Mouse (Mus musculus): Measurements from ENCODE around the gene Eno2. TPM values are rescaled to one million over a fixed set of nuclear protein-coding genes. Genes with fewer than 3 reads are reported as not detected.

Gene Eno2
- polyA plus RNA-seq, 1 experiment from 2014 or later = 210 TPM

- H3K9ac ChIP-seq (ENCODE audit: low read depth, low read length) = peak within 1 kb of the TSS; percentile 93
- no peaks in the 10 kb centered on the region for H3K27me3 ChIP-seq (replicated peaks; ENCODE audit: control insufficient read depth, insufficient read depth, low read length)
- H3K4me2 ChIP-seq (ENCODE audit: low read length) = peak within 1 kb of the TSS; percentile 95
- peaks cover 30% of the 10 kb centered on the region for H3K4me1 ChIP-seq (ENCODE audit: control insufficient read depth, insufficient read depth, low read depth, low read length)
- peak within 1 kb of the TSS; percentile 92 for H3K4me3 ChIP-seq (ENCODE audit: low read length)
- WGBS = under 1% methylated on average over 53 of the region's 76 CpGs
- peaks cover 19% of the 10 kb centered on the region for H3K36me3 ChIP-seq (ENCODE audit: control insufficient read depth, insufficient read depth, low read length)
- peak within 1 kb of the TSS; percentile 87 for H3K27ac ChIP-seq (ENCODE audit: low read depth, low read length)
- peak; percentile 97 for ATAC-seq
- no peaks in the 10 kb centered on the region for H3K9me3 ChIP-seq (ENCODE audit: control insufficient read depth, low read length)
Observed at GRCm38 (mm10) chr6:124711824-124712782, 57.4 kb downstream of the Eno2 start, which contains the start of the genes Emg1 and Phb2. Gene Emg1, minus strand, starts transcription at chr6:124712178. Gene Phb2, plus strand, starts transcription at chr6:124712336.

MicroRNAs encoded within 50 kb of the gene (microRNA counts, 519-probe panel; counts per million panel counts)
- microRNA mmu-miR-141 (855 counts per million, percentile 4 among the panel's probes with 10 or more counts), microRNA mmu-miR-200c (1,977 counts per million, percentile 27 among the panel's probes with 10 or more counts)

Small RNAs within 50 kb of the gene (microRNA-seq; reads per million reads assigned to microRNA genes)
- 9.6 reads per million, percentile 26 among the genes with 10 or more reads in this experiment for gene Mir141
- 46.7 reads per million, percentile 39 among the genes with 10 or more reads in this experiment for gene Mir200c

Other genes starting within 250 kb of the Eno2 start
- gene C1s1, start 227.3 kb downstream of the Eno2 start, polyA plus RNA-seq (2015; fragmentation: Nextera tagmentation; extraction: Ambion mirVana) = 0.49 and 1.3 TPM in 2 replicates
- 0.09 TPM in 1 of 2 replicates, not detected in the other for gene C1rb, start 199.4 kb downstream of the Eno2 start, polyA plus RNA-seq (2015; fragmentation: Nextera tagmentation; extraction: Ambion mirVana)
- gene C1s2, start 133.6 kb downstream of the Eno2 start, polyA plus RNA-seq (2015; fragmentation: Nextera tagmentation; extraction: Ambion mirVana) = 0.10 TPM in 1 of 2 replicates, not detected in the other
- gene Lpcat3, start 106.6 kb downstream of the Eno2 start, polyA plus RNA-seq (2015; fragmentation: Nextera tagmentation; extraction: Ambion mirVana) = 51.1 and 53.7 TPM in 2 replicates
- 104 and 108 TPM in 2 replicates for gene Emg1, start 57.5 kb downstream of the Eno2 start, polyA plus RNA-seq (2015; fragmentation: Nextera tagmentation; extraction: Ambion mirVana)
- gene Phb2, start 57.3 kb downstream of the Eno2 start, polyA plus RNA-seq (2015; fragmentation: Nextera tagmentation; extraction: Ambion mirVana) = 249 and 250 TPM in 2 replicates
- gene Ptpn6, start 31.0 kb downstream of the Eno2 start, polyA plus RNA-seq (2015; fragmentation: Nextera tagmentation; extraction: Ambion mirVana) = 4.8 and 4.9 TPM in 2 replicates
- 587 and 645 TPM in 2 replicates for gene Grcc10, start 28.3 kb downstream of the Eno2 start, polyA plus RNA-seq (2015; fragmentation: Nextera tagmentation; extraction: Ambion mirVana)
- gene Gm45234, start 13.7 kb downstream of the Eno2 start, polyA plus RNA-seq (2015; fragmentation: Nextera tagmentation; extraction: Ambion mirVana) = not detected in 2 replicates
- gene Atn1, start 13.1 kb downstream of the Eno2 start, polyA plus RNA-seq (2015; fragmentation: Nextera tagmentation; extraction: Ambion mirVana) = 24.7 and 28.5 TPM in 2 replicates
- 4.0 and 5.3 TPM in 2 replicates for gene Lrrc23, start 10.1 kb upstream of the Eno2 start, polyA plus RNA-seq (2015; fragmentation: Nextera tagmentation; extraction: Ambion mirVana)
- gene Spsb2, start 39.0 kb upstream of the Eno2 start, polyA plus RNA-seq (2015; fragmentation: Nextera tagmentation; extraction: Ambion mirVana) = 9.2 and 10.3 TPM in 2 replicates
- 544 and 601 TPM in 2 replicates for gene Tpi1, start 44.6 kb upstream of the Eno2 start, polyA plus RNA-seq (2015; fragmentation: Nextera tagmentation; extraction: Ambion mirVana)
- gene Usp5, start 59.8 kb upstream of the Eno2 start, polyA plus RNA-seq (2015; fragmentation: Nextera tagmentation; extraction: Ambion mirVana) = 220 and 232 TPM in 2 replicates
- 34.2 and 38.5 TPM in 2 replicates for gene Cdca3, start 59.9 kb upstream of the Eno2 start, polyA plus RNA-seq (2015; fragmentation: Nextera tagmentation; extraction: Ambion mirVana)
- gene Gnb3, start 70.6 kb upstream of the Eno2 start, polyA plus RNA-seq (2015; fragmentation: Nextera tagmentation; extraction: Ambion mirVana) = 1.0 and 1.1 TPM in 2 replicates
- gene P3h3, start 88.1 kb upstream of the Eno2 start, polyA plus RNA-seq (2015; fragmentation: Nextera tagmentation; extraction: Ambion mirVana) = 7.5 and 16.2 TPM in 2 replicates
- gene Gpr162, start 94.3 kb upstream of the Eno2 start, polyA plus RNA-seq (2015; fragmentation: Nextera tagmentation; extraction: Ambion mirVana) = 30.9 and 32.9 TPM in 2 replicates
- gene Cd4, start 118.5 kb upstream of the Eno2 start, polyA plus RNA-seq (2015; fragmentation: Nextera tagmentation; extraction: Ambion mirVana) = 0.26 and 0.27 TPM in 2 replicates
- 3.0 and 3.6 TPM in 2 replicates for gene Lag3, start 142.0 kb upstream of the Eno2 start, polyA plus RNA-seq (2015; fragmentation: Nextera tagmentation; extraction: Ambion mirVana)
- gene Ptms, start 150.4 kb upstream of the Eno2 start, polyA plus RNA-seq (2015; fragmentation: Nextera tagmentation; extraction: Ambion mirVana) = 609 and 678 TPM in 2 replicates
- 574 and 587 TPM in 2 replicates for gene Mlf2, start 161.7 kb upstream of the Eno2 start, polyA plus RNA-seq (2015; fragmentation: Nextera tagmentation; extraction: Ambion mirVana)
- gene Cops7a, start 195.9 kb upstream of the Eno2 start, polyA plus RNA-seq (2015; fragmentation: Nextera tagmentation; extraction: Ambion mirVana) = 107 TPM in 2 replicates
- gene Pianp, start 227.0 kb upstream of the Eno2 start, polyA plus RNA-seq (2015; fragmentation: Nextera tagmentation; extraction: Ambion mirVana) = 67.4 and 77.9 TPM in 2 replicates
- 11.6 and 15.2 TPM in 2 replicates for gene Zfp384, start 239.5 kb upstream of the Eno2 start, polyA plus RNA-seq (2015; fragmentation: Nextera tagmentation; extraction: Ambion mirVana)

Data from hindbrain, embryonic 16.5 days (tissue).